Mouse (Mus musculus): ENCODE data around the gene Sult6b2. TPM values are rescaled to one million over a fixed set of nuclear protein-coding genes. Genes with fewer than 3 reads are reported as not detected.

Sult6b2 gene
- 0.22 TPM for polyA plus RNA-seq (2017; shearing (Covaris generic))

DNA sequence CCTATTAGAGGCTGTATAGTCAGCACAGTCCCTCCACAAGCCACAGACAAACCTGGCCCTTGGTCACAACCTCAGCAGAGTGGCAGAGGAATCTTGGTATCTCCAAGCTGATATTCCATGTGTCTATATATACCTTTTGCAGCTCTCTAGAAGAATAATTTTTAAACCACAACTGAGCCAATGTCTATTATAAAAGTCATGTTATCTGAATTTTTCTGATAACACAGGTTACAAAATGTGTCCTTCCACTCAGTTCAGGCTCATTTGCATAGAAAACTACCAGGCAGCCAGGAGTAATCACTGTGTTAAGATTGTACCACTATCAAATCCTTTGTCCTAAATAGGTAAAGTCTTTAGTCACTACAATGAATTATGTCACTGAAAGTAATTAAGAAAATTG is at the start of gene Sult6b2:
Gene Sult6b2 (minus strand): TSS at position 101 of the 400 bp plus-strand sequence.

DNA sequence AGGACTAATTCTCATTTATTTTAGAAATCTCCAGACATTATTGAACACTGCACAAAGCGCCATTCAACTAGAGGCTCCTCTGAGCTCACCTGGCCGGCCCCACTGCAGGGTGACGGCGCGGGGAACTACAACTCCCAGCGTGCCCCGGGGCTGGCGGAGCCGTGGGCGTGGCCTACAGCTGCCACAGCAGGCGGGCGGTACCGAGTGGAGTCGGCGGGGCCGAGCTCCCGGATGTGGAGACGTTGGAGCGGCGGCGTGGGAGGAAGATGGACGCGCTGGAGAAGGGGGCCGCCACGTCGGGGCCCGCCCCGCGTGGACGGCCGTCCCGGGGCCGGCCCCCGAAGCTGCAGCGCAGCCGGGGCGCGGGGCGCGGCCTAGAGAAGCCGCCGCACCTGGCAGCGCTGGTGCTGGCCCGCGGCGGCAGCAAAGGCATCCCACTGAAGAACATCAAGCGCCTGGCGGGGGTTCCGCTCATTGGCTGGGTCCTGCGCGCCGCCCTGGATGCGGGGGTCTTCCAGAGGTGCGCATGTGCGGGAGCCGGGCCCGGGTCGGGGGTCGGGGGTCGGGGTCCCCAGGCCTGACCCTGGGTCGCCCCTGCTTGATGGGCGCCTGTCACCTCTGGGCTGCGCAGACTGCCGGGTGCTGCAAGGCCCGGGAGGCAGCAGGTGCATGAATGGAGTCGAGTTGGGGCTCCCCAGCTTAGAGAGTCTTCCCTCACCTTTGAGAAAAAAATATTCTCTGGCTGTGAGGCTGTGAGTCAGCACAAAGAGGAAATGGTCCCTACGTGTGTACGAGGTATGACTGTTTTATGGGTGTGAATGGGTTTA is 47.6 kb downstream of the Sult6b2 start, which contains the start of gene Cmas:
Gene Cmas (plus strand): TSS at position 180 of the 827 bp plus-strand sequence.

Other genes with a start within 250 kb of the Sult6b2 start
- 0.13 TPM for gene Kcnj8, start 232.9 kb downstream of the Sult6b2 start, polyA plus RNA-seq (2017; shearing (Covaris generic))
- gene Abcc9, start 102.2 kb downstream of the Sult6b2 start, polyA plus RNA-seq (2017; shearing (Covaris generic)): 0.04 TPM
- 90.4 TPM for gene Cmas, start 47.8 kb downstream of the Sult6b2 start, polyA plus RNA-seq (2017; shearing (Covaris generic))
- 18.4 TPM for gene St8sia1, start 159.9 kb upstream of the Sult6b2 start, polyA plus RNA-seq (2017; shearing (Covaris generic))